Mouse (Mus musculus): ENCODE data around the gene Plxnd1. TPM values are rescaled to one million over a fixed set of nuclear protein-coding genes. Genes with fewer than 3 reads are reported as not detected.
A peak's percentile ranks its signal among the peaks of the same experiment; 100 is the strongest.

Gene Plxnd1
- total RNA-seq, 2 experiments from 2014 or later: 127 to 131 TPM

GRCm38 (mm10) chr6:115963656-115964055, 31.1 kb downstream of the Plxnd1 start:
- DNase-seq (ENCODE audit: extremely low spot score in 1 of 2, low spot score in 2 of 2): no peak
- Histone ChIP-seq H3K4me3 (no peak overlapping the region), H3K27ac (no peak overlapping the region)
- no peak for TF ChIP-seq CTCF (IDR thresholded peaks at IDR 0.05)
- intact Hi-C loops (cut with DNase I): no loop called here

DNA sequence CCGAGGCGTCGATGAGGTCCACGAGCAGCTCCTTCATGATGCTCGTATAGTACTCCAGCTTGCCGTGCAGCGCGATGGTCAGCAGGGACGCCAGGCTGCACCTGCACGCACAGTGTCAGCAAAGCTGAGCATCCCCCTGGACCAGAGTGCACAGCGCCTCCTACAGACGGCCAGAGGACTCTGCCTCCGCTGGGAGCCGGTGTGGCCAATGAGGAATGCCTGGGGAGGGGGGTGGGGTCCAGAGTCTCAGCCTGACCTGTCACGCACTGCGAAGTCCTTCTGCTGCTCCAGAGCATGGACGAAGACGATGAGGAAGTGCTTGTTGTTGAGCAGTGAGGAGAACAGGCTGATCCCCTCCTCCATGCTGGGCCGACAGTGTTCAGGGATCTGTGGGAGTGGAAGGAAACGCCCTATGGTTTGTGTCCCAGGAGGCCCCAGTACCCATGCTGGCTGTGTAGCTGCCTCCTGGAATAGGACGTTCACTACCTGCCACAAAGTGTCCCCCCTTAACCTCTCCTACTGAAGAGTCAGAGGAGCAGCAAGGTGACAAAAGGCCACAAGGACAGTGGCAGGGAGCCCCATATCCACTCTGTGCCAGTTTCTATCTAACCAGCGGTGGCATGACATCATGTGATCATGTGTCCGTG, 32.2 kb downstream of the Plxnd1 start:
- DNase-seq (ENCODE audit: extremely low spot score in 1 of 2, low spot score in 2 of 2): no peak
- intact Hi-C loops (cut with DNase I): no loop called here
- peak; percentile 17 for TF ChIP-seq CTCF (IDR thresholded peaks at IDR 0.05)
- Histone ChIP-seq H3K4me3 (no peak overlapping the region), H3K27ac (no peak overlapping the region)

GRCm38 (mm10) chr6:115961743-115962142, 33.1 kb downstream of the Plxnd1 start:
- Histone ChIP-seq H3K27ac (no peak overlapping the region), H3K4me3 (no peak overlapping the region)
- intact Hi-C loops (cut with DNase I): no loop called here
- no peak for TF ChIP-seq CTCF (IDR thresholded peaks at IDR 0.05)
- no peak for DNase-seq (ENCODE audit: extremely low spot score in 1 of 2, low spot score in 2 of 2)

- no peak overlapping the region for H3K4me3 ChIP-seq
- intact Hi-C loops (cut with DNase I): no loop called here
- no peak for DNase-seq (ENCODE audit: extremely low spot score in 1 of 2, low spot score in 2 of 2)
- no peak overlapping the region for H3K27ac ChIP-seq
- TF ChIP-seq CTCF (IDR thresholded peaks at IDR 0.05): no peak
These were observed 34.5 kb downstream of the Plxnd1 start for GRCm38 (mm10) chr6:115960322-115960721.

GRCm38 (mm10) chr6:115959151-115959691, 35.6 kb downstream of the Plxnd1 start:
- Histone ChIP-seq H3K27ac (peak overlapping the region; percentile 40; the same call in 1 of the 2 replicates), H3K4me3 (no peak overlapping the region)
- no peak for DNase-seq (ENCODE audit: extremely low spot score in 1 of 2, low spot score in 2 of 2)
- no peak for TF ChIP-seq CTCF (IDR thresholded peaks at IDR 0.05)
- intact Hi-C loops (cut with DNase I): no loop called here

GRCm38 (mm10) chr6:115958445-115958844, 36.4 kb downstream of the Plxnd1 start:
- intact Hi-C loops (cut with DNase I): no loop called here
- no peak for DNase-seq (ENCODE audit: extremely low spot score in 1 of 2, low spot score in 2 of 2)
- TF ChIP-seq CTCF (IDR thresholded peaks at IDR 0.05): no peak
- Histone ChIP-seq H3K4me3 (no peak overlapping the region), H3K27ac (no peak overlapping the region)

DNA sequence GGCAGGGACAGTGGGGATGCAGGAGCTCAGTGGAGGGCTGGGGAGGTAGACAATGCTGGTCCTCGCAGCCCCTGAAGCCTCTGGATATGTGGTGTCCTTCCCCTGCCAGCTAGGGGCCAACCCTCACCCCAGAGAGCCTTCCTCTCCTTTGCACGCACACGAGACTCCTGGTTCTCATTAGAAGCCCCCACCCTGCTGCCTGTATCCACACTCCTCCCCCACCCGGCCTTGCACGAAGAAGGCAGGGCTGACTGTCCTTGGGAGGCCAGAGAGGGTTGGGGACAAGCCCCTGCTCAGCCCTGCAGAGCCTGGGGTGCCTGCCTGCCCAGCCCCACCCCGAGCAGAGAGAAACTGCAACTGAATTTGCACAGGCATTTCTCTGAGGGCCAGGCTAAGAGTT, 37.1 kb downstream of the Plxnd1 start:
- H3K27ac ChIP-seq: no peak overlapping the region
- intact Hi-C loops (cut with DNase I): no loop called here
- TF ChIP-seq CTCF (IDR thresholded peaks at IDR 0.05): no peak

GRCm38 (mm10) chr6:115956922-115957601, 37.7 kb downstream of the Plxnd1 start:
- DNase-seq (ENCODE audit: extremely low spot score in 1 of 2, low spot score in 2 of 2): no peak
- Histone ChIP-seq H3K4me3 (no peak overlapping the region), H3K27ac (no peak overlapping the region)
- no peak for TF ChIP-seq CTCF (IDR thresholded peaks at IDR 0.05)
- intact Hi-C loops (cut with DNase I): no loop called here

More for the DNA sequence above, 37.1 kb downstream of the Plxnd1 start:
- DNase-seq (ENCODE audit: extremely low spot score in 1 of 2, low spot score in 2 of 2): no peak
- no peak overlapping the region for H3K4me3 ChIP-seq

- DNase-seq (ENCODE audit: extremely low spot score in 1 of 2, low spot score in 2 of 2): no peak
- TF ChIP-seq CTCF (IDR thresholded peaks at IDR 0.05): peak; percentile 9
- H3K4me3 ChIP-seq: no peak overlapping the region
- intact Hi-C loops (cut with DNase I): no loop called here
- no peak overlapping the region for H3K27ac ChIP-seq
These were observed 38.3 kb downstream of the Plxnd1 start for GRCm38 (mm10) chr6:115956418-115956921.

GRCm38 (mm10) chr6:115955664-115956063, 39.1 kb downstream of the Plxnd1 start:
- Histone ChIP-seq H3K27ac (no peak overlapping the region), H3K4me3 (no peak overlapping the region)
- TF ChIP-seq CTCF (IDR thresholded peaks at IDR 0.05): no peak
- intact Hi-C loops (cut with DNase I): no loop called here
- DNase-seq (ENCODE audit: extremely low spot score in 1 of 2, low spot score in 2 of 2): no peak

- Histone ChIP-seq H3K4me3 (no peak overlapping the region), H3K27ac (no peak overlapping the region)
- DNase-seq (ENCODE audit: extremely low spot score in 1 of 2, low spot score in 2 of 2): no peak
- intact Hi-C loops (cut with DNase I): no loop called here
- TF ChIP-seq CTCF (IDR thresholded peaks at IDR 0.05): no peak
These were observed 39.6 kb downstream of the Plxnd1 start for GRCm38 (mm10) chr6:115955169-115955568.

DNA sequence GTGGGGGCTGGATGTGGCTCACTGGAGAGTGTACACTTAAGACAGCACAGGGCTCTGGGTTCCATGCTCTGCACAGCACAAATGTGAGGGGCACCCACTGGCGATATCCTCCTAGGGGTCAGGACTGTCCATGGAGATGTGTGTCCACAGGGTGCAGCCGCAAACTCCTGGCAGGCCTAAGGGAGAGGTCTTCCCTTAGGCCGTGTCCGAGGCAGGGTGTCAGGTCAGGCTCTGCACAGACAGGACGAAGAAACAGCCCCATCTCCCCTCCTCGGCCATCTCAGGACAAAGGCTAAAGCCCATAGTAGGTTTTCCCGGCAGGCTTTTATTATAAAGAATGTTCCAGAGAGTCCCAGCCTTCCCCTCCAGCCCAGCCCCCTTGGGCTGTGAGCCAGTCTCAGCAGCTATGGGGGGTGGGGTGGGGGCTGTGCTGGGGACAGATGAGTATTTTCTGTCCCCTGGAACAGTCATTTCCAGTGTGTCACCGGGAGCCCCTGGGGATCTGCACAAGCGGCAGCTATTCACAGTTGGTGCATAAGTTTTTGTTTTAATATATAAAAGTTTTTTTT, 40.2 kb downstream of the Plxnd1 start:
- TF ChIP-seq CTCF (IDR thresholded peaks at IDR 0.05): no peak
- no peak for DNase-seq (ENCODE audit: extremely low spot score in 1 of 2, low spot score in 2 of 2)
- Histone ChIP-seq H3K4me3 (no peak overlapping the region), H3K27ac (no peak overlapping the region)
- intact Hi-C loops (cut with DNase I): no loop called here

Measured in left cerebral cortex, adult 2 months (tissue).